Mouse (Mus musculus): ENCODE data around the gene Gnao1.

- no peak for TF ChIP-seq CTCF (IDR thresholded peaks at IDR 0.05; ENCODE audit: low read depth, low read length)
- TF ChIP-seq POLR2A (IDR thresholded peaks at IDR 0.05; ENCODE audit: extremely low read depth, insufficient read depth, low read length) = no peak
These were observed 119.5 kb downstream of the Gnao1 start for GRCm38 (mm10) chr8:93929233-93929632.

All from liver, adult 2 months (tissue).